Mouse (Mus musculus): ENCODE measurements at regions not wholly inside any gene's neighbourhood (a gene's known extent, or its start where the extent isn't known, plus 50 kb on each side); places are given as distances from the start of the nearest gene placed in this dataset.
A peak's percentile ranks its signal among the peaks of the same experiment; 100 is the strongest.

- no peaks in the 10 kb centered on the region for H3K4me1 ChIP-seq (ENCODE audit: control insufficient read depth, insufficient read depth, low read length)
- no peak overlapping the region for H3K27ac ChIP-seq (replicated peaks; ENCODE audit: low read depth, low read length)
- ATAC-seq (ENCODE audit: low FRiP score, low read depth): peak; percentile 23; the same call in 1 of the 2 replicates
- no peak overlapping the region for H3K4me2 ChIP-seq (replicated peaks; ENCODE audit: low read depth, low read length, severe bottlenecking)
- DNase-seq (ENCODE audit: low spot score): no peak
- no peak for TF ChIP-seq POLR2A (IDR thresholded peaks at IDR 0.05; ENCODE audit: borderline replicate concordance, extremely low read depth, insufficient read depth, insufficient read length)
- H3K9me3 ChIP-seq (ENCODE audit: control insufficient read depth, low read length): no peaks in the 10 kb centered on the region
- H3K9ac ChIP-seq (ENCODE audit: low read depth, low read length, severe bottlenecking): no peak overlapping the region
- no peak overlapping the region for H3K4me3 ChIP-seq (replicated peaks; ENCODE audit: low read length)
- no peaks in the 10 kb centered on the region for H3K27me3 ChIP-seq (ENCODE audit: control insufficient read depth, insufficient read depth, low read length)
- 73% methylated on average over 17 of the region's 17 CpGs for WGBS
- H3K36me3 ChIP-seq (ENCODE audit: control insufficient read depth, insufficient read depth, low read length): no peaks in the 10 kb centered on the region
Measured at GRCm38 (mm10) chr3:134415606-134416328, 179.5 kb downstream of the Cxxc4 start.

GRCm38 (mm10) chr3:134427633-134428032 lies 191.3 kb downstream of the Cxxc4 start:
- Histone ChIP-seq H3K9me3 (ENCODE audit: control insufficient read depth, low read length) (no peaks in the 10 kb centered on the region), H3K4me3 (replicated peaks; ENCODE audit: low read length) (no peak overlapping the region), H3K27ac (replicated peaks; ENCODE audit: low read depth, low read length) (no peak overlapping the region), H3K36me3 (ENCODE audit: control insufficient read depth, insufficient read depth, low read length) (no peaks in the 10 kb centered on the region), H3K27me3 (ENCODE audit: control insufficient read depth, insufficient read depth, low read length) (no peaks in the 10 kb centered on the region), H3K4me1 (ENCODE audit: control insufficient read depth, insufficient read depth, low read length) (no peaks in the 10 kb centered on the region), H3K4me2 (replicated peaks; ENCODE audit: low read depth, low read length, severe bottlenecking) (no peak overlapping the region), H3K9ac (ENCODE audit: low read depth, low read length, severe bottlenecking) (no peak overlapping the region)
- TF ChIP-seq POLR2A (IDR thresholded peaks at IDR 0.05; ENCODE audit: borderline replicate concordance, extremely low read depth, insufficient read depth, insufficient read length): no peak
- ATAC-seq (ENCODE audit: low FRiP score, low read depth) (no peak), DNase-seq (ENCODE audit: low spot score) (no peak)
- 68% methylated on average over 3 of the region's 3 CpGs for WGBS

- Histone ChIP-seq H3K4me3 (replicated peaks; ENCODE audit: low read length) (no peak overlapping the region), H3K9ac (ENCODE audit: low read depth, low read length, severe bottlenecking) (no peak overlapping the region), H3K27ac (replicated peaks; ENCODE audit: low read depth, low read length) (no peak overlapping the region), H3K36me3 (ENCODE audit: control insufficient read depth, insufficient read depth, low read length) (no peaks in the 10 kb centered on the region), H3K4me2 (replicated peaks; ENCODE audit: low read depth, low read length, severe bottlenecking) (no peak overlapping the region), H3K9me3 (ENCODE audit: control insufficient read depth, low read length) (no peaks in the 10 kb centered on the region), H3K27me3 (ENCODE audit: control insufficient read depth, insufficient read depth, low read length) (no peaks in the 10 kb centered on the region), H3K4me1 (ENCODE audit: control insufficient read depth, insufficient read depth, low read length) (no peaks in the 10 kb centered on the region)
- DNase-seq (ENCODE audit: low spot score): no peak
- TF ChIP-seq POLR2A (IDR thresholded peaks at IDR 0.05; ENCODE audit: borderline replicate concordance, extremely low read depth, insufficient read depth, insufficient read length): no peak
- WGBS: 71% methylated on average over 1 of the region's 1 CpGs
- no peak for ATAC-seq (ENCODE audit: low FRiP score, low read depth)
Measured at GRCm38 (mm10) chr3:134466611-134467010, 230.3 kb downstream of the Cxxc4 start.

DNA sequence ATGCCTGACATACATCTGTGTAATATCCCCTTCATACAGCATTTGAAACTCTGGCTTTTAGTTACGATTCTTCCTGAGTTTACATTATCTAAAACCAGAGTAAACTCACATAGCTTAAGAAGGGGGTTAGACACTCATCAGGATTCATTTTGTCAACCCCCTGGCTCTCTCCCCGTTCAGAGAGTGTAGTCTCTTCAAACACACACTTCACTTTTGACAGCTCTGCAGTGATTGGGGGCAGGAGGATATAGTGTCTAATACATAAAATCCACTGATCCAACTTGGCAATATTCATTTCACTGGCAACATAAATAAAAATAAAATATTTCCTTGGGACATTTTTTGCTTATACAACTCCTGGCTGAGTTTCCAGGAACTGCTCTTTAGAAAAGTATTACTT lies 251.0 kb downstream of the Cxxc4 start:
- H3K4me3 ChIP-seq (replicated peaks; ENCODE audit: low read length): no peak overlapping the region
- H3K9ac ChIP-seq (ENCODE audit: low read depth, low read length, severe bottlenecking): no peak overlapping the region
- DNase-seq (ENCODE audit: low spot score): no peak
- H3K9me3 ChIP-seq (ENCODE audit: control insufficient read depth, low read length): no peaks in the 10 kb centered on the region
- WGBS: 57% methylated on average over 2 of the region's 2 CpGs
- no peaks in the 10 kb centered on the region for H3K36me3 ChIP-seq (ENCODE audit: control insufficient read depth, insufficient read depth, low read length)
- no peak for TF ChIP-seq POLR2A (IDR thresholded peaks at IDR 0.05; ENCODE audit: borderline replicate concordance, extremely low read depth, insufficient read depth, insufficient read length)
- H3K4me2 ChIP-seq (replicated peaks; ENCODE audit: low read depth, low read length, severe bottlenecking): no peak overlapping the region
- H3K27me3 ChIP-seq (ENCODE audit: control insufficient read depth, insufficient read depth, low read length): no peaks in the 10 kb centered on the region
- H3K27ac ChIP-seq (replicated peaks; ENCODE audit: low read depth, low read length): no peak overlapping the region
- ATAC-seq (ENCODE audit: low FRiP score, low read depth): no peak
- H3K4me1 ChIP-seq (ENCODE audit: control insufficient read depth, insufficient read depth, low read length): no peaks in the 10 kb centered on the region

- TF ChIP-seq POLR2A (IDR thresholded peaks at IDR 0.05; ENCODE audit: borderline replicate concordance, extremely low read depth, insufficient read depth, insufficient read length): no peak
- no peak for DNase-seq (ENCODE audit: low spot score)
- Histone ChIP-seq H3K9ac (ENCODE audit: low read depth, low read length, severe bottlenecking) (no peak overlapping the region), H3K36me3 (ENCODE audit: control insufficient read depth, insufficient read depth, low read length) (no peaks in the 10 kb centered on the region), H3K4me1 (ENCODE audit: control insufficient read depth, insufficient read depth, low read length) (no peaks in the 10 kb centered on the region), H3K27ac (replicated peaks; ENCODE audit: low read depth, low read length) (no peak overlapping the region), H3K9me3 (ENCODE audit: control insufficient read depth, low read length) (no peaks in the 10 kb centered on the region), H3K27me3 (ENCODE audit: control insufficient read depth, insufficient read depth, low read length) (no peaks in the 10 kb centered on the region), H3K4me3 (replicated peaks; ENCODE audit: low read length) (no peak overlapping the region), H3K4me2 (replicated peaks; ENCODE audit: low read depth, low read length, severe bottlenecking) (no peak overlapping the region)
- 85% methylated on average over 5 of the region's 5 CpGs for WGBS
- no peak for ATAC-seq (ENCODE audit: low FRiP score, low read depth)
Measured at GRCm38 (mm10) chr3:134489966-134490543, 253.8 kb downstream of the Cxxc4 start.
